Mouse (Mus musculus): ENCODE data around the gene Smim7. TPM values are rescaled to one million over a fixed set of nuclear protein-coding genes. Genes with fewer than 3 reads are reported as not detected.

Smim7 gene
- total RNA-seq, 2 experiments from 2014 or later: 120 to 122 TPM

- peak; percentile 98 to 99 for DNase-seq
- intact Hi-C loops (cut with DNase I): loop anchor here (1.0 to 5.0 kb wide), 2 partner anchors 56 to 126 kb away; partner anchors contain the start of genes Eps15l1 and Slc35e1
These were observed 22.9 kb downstream of the Smim7 start, which contains the start of gene Med26 for GRCm38 (mm10) chr8:72547802-72548643. Gene Med26, minus strand, starts transcription at chr8:72548270.

GRCm38 (mm10) chr8:72547122-72547801, 23.6 kb downstream of the Smim7 start:
- DNase-seq: peak; percentile 29 to 48
- intact Hi-C loops (cut with DNase I): loop anchor here (5.0 kb wide), 1 partner anchor 125 kb away; the partner anchor contains the start of gene Eps15l1

DNA sequence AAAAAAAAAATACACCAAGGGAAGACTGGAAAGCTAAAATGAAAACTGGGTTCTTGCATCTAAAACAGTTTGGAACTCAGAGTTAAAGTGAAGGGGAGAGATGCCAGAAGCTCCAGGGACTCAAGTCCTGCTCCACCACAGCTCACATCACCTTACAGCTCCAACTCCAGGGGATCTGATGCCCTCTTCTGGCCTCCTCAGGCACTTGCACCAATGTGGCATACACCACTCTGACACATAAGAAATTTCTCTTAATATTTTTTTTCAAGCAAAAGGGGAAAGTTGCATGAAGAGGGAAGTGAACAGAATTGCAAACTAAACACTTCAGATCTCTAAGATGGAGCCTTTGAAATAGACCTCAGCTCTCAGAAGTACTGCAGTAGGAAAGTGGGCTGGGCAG, 31.7 kb downstream of the Smim7 start:
- intact Hi-C loops (cut with DNase I): no loop called here
- DNase-seq: peak in 1 of 2 experiments; percentile 13

GRCm38 (mm10) chr8:72534888-72535287, 36.0 kb downstream of the Smim7 start:
- intact Hi-C loops (cut with DNase I): no loop called here
- no peak for DNase-seq

- DNase-seq: no peak
- intact Hi-C loops (cut with DNase I): no loop called here
These were observed 38.8 kb downstream of the Smim7 start for GRCm38 (mm10) chr8:72532103-72532502.

DNA sequence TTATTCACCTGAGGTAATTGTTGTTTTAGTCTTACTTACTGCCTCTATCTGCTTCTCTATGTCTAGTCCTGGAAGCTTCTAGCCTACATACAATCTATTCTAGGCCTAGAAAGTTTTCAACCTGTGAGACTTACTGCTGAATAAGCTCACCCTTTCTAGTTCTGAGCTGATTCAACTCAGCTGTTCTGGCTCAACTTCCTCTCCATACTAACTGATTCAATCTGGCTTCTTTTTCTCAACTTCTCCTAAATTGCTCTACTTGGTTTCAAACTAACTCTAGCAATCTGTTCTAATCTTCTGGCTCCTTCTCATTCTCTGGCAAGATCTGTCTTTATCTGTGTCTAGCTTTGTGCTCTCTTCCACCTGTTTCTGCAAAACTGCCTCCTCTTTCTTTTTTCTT, 49.0 kb downstream of the Smim7 start:
- intact Hi-C loops (cut with DNase I): no loop called here
- no peak for DNase-seq

DNA sequence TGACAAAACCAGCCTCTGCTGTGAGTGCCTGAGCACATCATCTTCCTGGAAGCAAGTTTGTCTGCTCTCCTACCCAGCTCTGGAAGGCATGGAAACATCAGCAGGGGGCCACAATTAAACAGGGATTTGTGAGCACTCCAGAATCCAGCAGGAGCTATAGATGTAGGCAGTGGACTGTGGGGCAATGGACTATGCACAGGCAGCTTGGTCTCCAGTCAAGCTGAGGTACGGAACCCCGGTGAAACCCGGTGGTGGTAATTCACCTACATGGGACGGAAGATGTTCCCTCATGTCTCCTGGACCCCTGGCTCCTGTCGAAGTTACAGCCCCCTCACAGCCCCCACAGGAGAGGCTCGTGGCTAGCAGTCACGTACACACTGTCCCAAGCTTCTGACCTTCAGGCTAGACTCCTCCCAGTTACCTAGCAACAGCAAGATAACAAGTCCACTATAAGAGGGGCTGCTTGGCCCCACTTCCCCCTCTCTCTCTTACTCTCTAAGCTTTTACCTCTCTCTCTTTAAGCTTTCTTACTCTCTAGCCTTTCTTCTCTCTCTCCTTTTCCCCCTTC, 53.4 kb downstream of the Smim7 start:
- no peak for DNase-seq
- intact Hi-C loops (cut with DNase I): no loop called here

Small RNA genes within 50 kb of the gene (microRNA-seq; reads per million reads assigned to microRNA genes)
- gene Gm28019: 0 reads per million in 2 experiments

Other genes starting within 250 kb of the Smim7 start
- 10 to 100 TPM; 49.9 to 52.4 TPM for gene Eps15l1, start 149.6 kb downstream of the Smim7 start, total RNA-seq (2021)
- 1 to 10 TPM; 4.3 to 4.7 TPM for gene Calr3, start 127.2 kb downstream of the Smim7 start, total RNA-seq (2021)
- gene 1700030K09Rik, start 127.2 kb downstream of the Smim7 start, total RNA-seq (2021): 1 to 10 TPM; 4.6 to 5.4 TPM
- gene Cherp, start 95.9 kb downstream of the Smim7 start, total RNA-seq (2021): 10 to 100 TPM; 45.9 to 55.4 TPM
- gene Slc35e1, start 78.5 kb downstream of the Smim7 start, total RNA-seq (2021): 10 to 100 TPM; 32.8 to 34.8 TPM
- 1 to 10 TPM; 9.3 to 9.9 TPM for gene Med26, start 22.8 kb downstream of the Smim7 start, total RNA-seq (2021)
- gene Tmem38a, start 967 bp upstream of the Smim7 start, total RNA-seq (2021): 100 to 1,000 TPM; 281 to 299 TPM
- under 1 TPM; 0.82 to 0.89 TPM for gene Nwd1, start 75.6 kb upstream of the Smim7 start, total RNA-seq (2021)
- 100 to 1,000 TPM; 117 to 120 TPM for gene Sin3b, start 152.2 kb upstream of the Smim7 start, total RNA-seq (2021)
- gene F2rl3, start 190.8 kb upstream of the Smim7 start, total RNA-seq (2021): 1 to 10 TPM; 3.1 to 4.3 TPM

All from heart, postnatal 10 days (tissue).